Mouse (Mus musculus) ES-E14 (cell line): Measurements from ENCODE around the gene Lrrc10b. TPM values are rescaled to one million over a fixed set of nuclear protein-coding genes. Genes with fewer than 3 reads are reported as not detected.

Experiments used
- DNase-seq: peaks from one replicate; pipeline ENCODE4 v3.0.0-alpha.2; 2013; ENCODE audit warnings: low read depth, low spot score
- H3K27ac ChIP-seq: 2 replicates; pipeline ENCODE4 v1.5.1; 2012; ENCODE audit warnings: low read depth, mild to moderate bottlenecking, low read length, moderate library complexity, mixed read lengths; ENCODE audit not compliant: poor library complexity, insufficient read depth, severe bottlenecking
- H3K36me3 ChIP-seq: 2 replicates; pipeline ENCODE4 v1.6.1; 2012; ENCODE audit warnings: mild to moderate bottlenecking, low read length, moderate library complexity, mixed read lengths; ENCODE audit not compliant: control insufficient read depth, poor library complexity, insufficient read depth, severe bottlenecking
- H3K4me1 ChIP-seq, 2 experiments: fragments of 150-350 bp in 1 of 2; sonication (generic) in 1 of 2; 2 replicates each; pipeline ENCODE4 v1.6.1; 2012; ENCODE audit warnings: low read length in 2 of 2, mild to moderate bottlenecking in 1 of 2, mixed read lengths in 1 of 2; ENCODE audit not compliant: control insufficient read depth in 2 of 2, insufficient read depth in 2 of 2, poor library complexity in 1 of 2
- H3K4me3 ChIP-seq, 2 experiments: fragments of 150-350 bp in 1 of 2; sonication (generic) in 1 of 2; 2 replicates each; pipeline ENCODE4 v1.5.1; 2012; ENCODE audit warnings: low read length in 2 of 2, low read depth in 1 of 2, mild to moderate bottlenecking in 1 of 2, mixed read lengths in 1 of 2; ENCODE audit not compliant: insufficient read depth in 1 of 2, poor library complexity in 1 of 2, severe bottlenecking in 1 of 2
- H3K9ac ChIP-seq: 2 replicates; pipeline ENCODE4 v1.6.1; 2012; ENCODE audit warnings: low read depth, mild to moderate bottlenecking, low read length, mixed read lengths; ENCODE audit not compliant: poor library complexity, insufficient read depth, severe bottlenecking
- H3K9me3 ChIP-seq: fragments of 150-350 bp; sonication (generic); 2 replicates; pipeline ENCODE4 v1.6.1; 2012; ENCODE audit warnings: low read depth, mild to moderate bottlenecking, low read length; ENCODE audit not compliant: control insufficient read depth, insufficient read depth
- CHD2 ChIP-seq: IDR thresholded peaks from 2 replicates; pipeline ENCODE4 v1.6.1; 2014; ENCODE audit warnings: mild to moderate bottlenecking, low read depth, low read length, inconsistent platforms
- HCFC1 ChIP-seq: IDR thresholded peaks from 2 replicates; pipeline ENCODE4 v1.6.1; 2012; ENCODE audit warnings: low read length, inconsistent platforms, borderline replicate concordance; ENCODE audit not compliant: insufficient read depth
- MAFK ChIP-seq: IDR thresholded peaks from 2 replicates; pipeline ENCODE4 v1.6.1; 2014; ENCODE audit warnings: mild to moderate bottlenecking, low read depth, low read length, inconsistent platforms; ENCODE audit not compliant: insufficient read depth
- ZC3H11A ChIP-seq: IDR thresholded peaks from 2 replicates; pipeline ENCODE4 v1.6.1; 2012; ENCODE audit warnings: low read depth, mild to moderate bottlenecking, inconsistent platforms, low read length, borderline replicate concordance
- ZNF384 ChIP-seq: IDR thresholded peaks from 2 replicates; pipeline ENCODE4 v1.6.1; 2012; ENCODE audit warnings: low read depth, low read length, inconsistent platforms
- in situ Hi-C, 2 experiments: fragments of 600-800 bp; cut with MboI; formaldehyde crosslinking; loops; one replicate each; pipeline ENCODE4 v1.15.1; 2025; ENCODE audit warnings: low sequenced_read_pairs in 2 of 2, inconsistent platforms in 1 of 2; ENCODE audit not compliant: unreplicated experiment in 2 of 2
- total RNA-seq: library from RNA; depleted of rRNA; stranded (reverse); fragments of 300-350 nt; gene quantifications from 2 replicates; pipeline ENCODE4 v1.2.3, GENCODE M21; 2012

Gene Lrrc10b
- total RNA-seq, 1 experiment = 0.27 TPM

DNA sequence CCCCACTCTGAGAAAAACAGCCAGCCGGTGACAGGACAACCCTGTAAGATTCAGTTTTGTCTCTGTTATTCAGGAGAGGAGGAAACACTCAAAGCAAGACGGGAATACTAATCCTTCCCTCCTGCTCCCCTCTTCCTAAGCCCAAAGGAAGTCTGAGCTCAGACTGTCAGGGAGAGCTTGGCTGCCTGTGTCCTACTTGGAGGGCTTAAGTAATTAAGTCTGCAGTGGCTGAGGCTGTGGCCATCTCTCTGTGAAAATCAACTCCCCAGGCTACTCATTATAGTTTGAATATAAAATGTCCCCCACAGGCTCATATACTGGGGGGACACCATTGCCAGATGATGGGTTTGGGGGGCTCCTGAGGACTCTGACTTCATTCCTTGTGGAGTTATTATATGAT is 39.7 kb upstream of the Lrrc10b start:
- TF ChIP-seq CHD2 (no peak), MAFK (no peak), HCFC1 (no peak), ZNF384 (no peak), ZC3H11A (no peak)
- peaks cover 11% of the 10 kb centered on the region; the same call in 1 of the 2 replicates for H3K36me3 ChIP-seq
- no peak overlapping the region for H3K9ac ChIP-seq
- peaks cover 4 to 5% of the 10 kb centered on the region in 2 experiments; a peak in 2 of 4 replicates for H3K4me1 ChIP-seq
- no peak overlapping the region for H3K27ac ChIP-seq
- no peaks in the 10 kb centered on the region for H3K9me3 ChIP-seq
- no peak for DNase-seq
- in situ Hi-C loops = loop anchor here in 1 of 2 experiments (10.0 kb wide), 1 partner anchor 152 kb away; no protein-coding TSS in a partner anchor
- H3K4me3 ChIP-seq = no peak overlapping the region

DNA sequence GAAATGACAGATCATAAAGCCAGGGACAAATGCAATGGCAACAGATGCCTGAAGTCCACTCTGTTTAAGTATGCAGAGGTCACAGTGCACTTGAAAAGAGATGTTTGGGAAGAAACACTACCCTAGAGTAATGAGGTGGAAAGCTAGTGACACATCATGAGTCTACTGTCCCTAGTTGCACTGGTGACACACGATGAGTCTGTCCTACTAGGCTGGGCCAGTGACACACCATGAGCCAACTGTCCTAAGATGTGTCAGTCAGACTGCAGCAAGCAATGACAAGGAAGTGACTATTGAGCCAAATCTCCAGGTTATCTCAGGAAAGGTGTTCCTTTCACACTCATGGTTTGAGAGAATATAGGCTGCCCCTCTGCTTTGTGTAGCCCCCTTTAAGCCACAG is 38.4 kb upstream of the Lrrc10b start:
- Histone ChIP-seq H3K9ac (no peak overlapping the region), H3K27ac (no peak overlapping the region), H3K9me3 (no peaks in the 10 kb centered on the region), H3K36me3 (peaks cover 5% of the 10 kb centered on the region; the same call in 1 of the 2 replicates), H3K4me1 (peaks cover 4 to 5% of the 10 kb centered on the region in 2 experiments; a peak in 2 of 4 replicates), H3K4me3 (no peak overlapping the region)
- no peak for DNase-seq
- in situ Hi-C loops = loop anchor here in 1 of 2 experiments (10.0 kb wide), 1 partner anchor 151 kb away; no protein-coding TSS in a partner anchor
- TF ChIP-seq HCFC1 (no peak), ZNF384 (no peak), MAFK (no peak), ZC3H11A (no peak), CHD2 (no peak)

DNA sequence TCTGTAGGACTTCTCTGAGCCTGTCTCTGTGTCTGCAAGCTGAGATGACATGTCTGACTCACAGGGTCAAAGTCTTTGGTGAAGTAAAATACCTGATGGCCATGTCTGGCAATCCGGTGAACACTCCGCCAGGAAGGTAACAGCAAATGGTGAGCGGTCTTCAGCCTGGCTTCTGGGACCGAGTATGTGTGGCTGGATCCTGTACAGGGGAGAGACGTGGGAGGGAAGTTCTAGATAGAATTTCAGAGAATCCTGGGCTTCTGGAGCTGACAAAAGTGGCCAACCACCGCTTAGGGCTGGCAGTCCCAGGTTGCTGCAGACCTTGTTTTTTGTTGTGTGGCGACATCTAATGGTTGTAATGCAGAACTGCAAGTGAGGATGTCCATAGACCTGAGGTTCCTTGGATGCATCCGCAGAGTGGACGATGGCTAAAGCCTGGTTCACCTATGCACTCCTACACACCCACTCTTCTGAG is 29.0 kb upstream of the Lrrc10b start:
- Histone ChIP-seq H3K9me3 (no peaks in the 10 kb centered on the region), H3K9ac (no peak overlapping the region), H3K4me3 (no peak overlapping the region), H3K36me3 (no peaks in the 10 kb centered on the region), H3K4me1 (no peaks in the 10 kb centered on the region), H3K27ac (no peak overlapping the region)
- in situ Hi-C loops = no loop called here
- TF ChIP-seq HCFC1 (no peak), ZNF384 (no peak), CHD2 (no peak), ZC3H11A (peak; percentile 84; the same call in 1 of the 2 replicates), MAFK (no peak)
- DNase-seq = peak; percentile 54

DNA sequence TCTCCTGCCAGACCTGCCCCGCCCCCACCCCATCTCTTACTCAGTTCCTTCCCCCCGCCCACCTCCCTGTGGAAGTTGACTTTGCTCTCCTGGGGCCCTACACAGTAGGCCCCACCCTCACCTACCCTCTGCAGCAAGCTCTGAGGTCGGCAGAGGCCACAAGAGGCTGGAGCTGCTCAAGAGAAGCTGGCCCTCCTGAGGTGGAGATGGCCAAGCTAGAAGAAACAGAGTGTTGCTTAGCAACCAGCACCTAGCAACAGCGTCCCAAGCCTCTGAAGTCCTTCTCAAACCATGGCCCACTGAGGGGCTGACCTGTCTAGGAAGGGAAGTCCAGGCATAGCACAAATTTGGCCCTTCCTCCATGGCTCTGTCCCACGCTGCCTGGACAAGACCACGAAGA is 25.4 kb upstream of the Lrrc10b start, which contains the start of gene Ppp1r32:
TSS of gene Ppp1r32 (minus strand) at position 226 of the 400 bp plus-strand sequence.
- Histone ChIP-seq H3K4me1 (no peaks in the 10 kb centered on the region), H3K27ac (no peak within 1 kb of the TSS), H3K4me3 (no peak within 1 kb of the TSS), H3K9me3 (no peaks in the 10 kb centered on the region), H3K9ac (no peak within 1 kb of the TSS), H3K36me3 (no peaks in the 10 kb centered on the region; the same call in 1 of the 2 replicates)
- no peak for DNase-seq
- no peak for TF ChIP-seq ZNF384
- TF ChIP-seq CHD2 = no peak
- no peak for TF ChIP-seq MAFK
- TF ChIP-seq ZC3H11A = no peak
- TF ChIP-seq HCFC1 = no peak
- in situ Hi-C loops = no loop called here
